Mouse (Mus musculus): ENCODE results near the gene Eif2ak2.

DNA sequence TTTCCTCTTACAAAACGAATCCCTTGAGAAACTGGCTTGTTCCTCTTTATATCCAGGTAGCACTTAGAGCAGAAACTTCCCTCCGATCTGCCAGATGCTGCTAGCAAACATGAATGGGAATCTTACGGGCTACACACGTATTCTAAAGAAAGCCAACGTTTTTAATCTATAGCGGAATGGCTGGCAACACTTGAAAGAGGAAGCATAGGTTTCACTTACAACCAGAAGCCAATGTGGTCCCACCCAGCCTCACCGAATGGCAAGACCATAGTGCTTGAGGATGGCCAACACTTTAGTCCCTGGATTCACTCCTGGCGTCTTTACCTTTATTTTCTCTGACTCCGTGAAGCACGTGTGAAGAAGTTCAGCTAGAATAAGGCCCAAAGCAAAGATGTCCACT lies 26.1 kb downstream of the Eif2ak2 start:
- TF ChIP-seq CTCF (IDR thresholded peaks at IDR 0.05; ENCODE audit: extremely low read depth, insufficient read depth, insufficient read length, insufficient replicate concordance) = no peak
- no peak for TF ChIP-seq POLR2A (IDR thresholded peaks at IDR 0.05; ENCODE audit: low read depth, low read length)
